In genomic region chr1:132749217-132749884, GRCm38 (mm10) we compare ENCODE assay signal across 28 mouse cellular contexts. TPM values are rescaled to one million over a fixed set of nuclear protein-coding genes. Genes with fewer than 3 reads are reported as not detected.
"Had no signal": no experiment of that assay in that cellular context is flagged by ENCODE, and none has a peak within 500 bp of the region (broad histone marks: within the 10 kb centered on the region; RNA-seq: fewer than 3 reads in every experiment).

No protein-coding gene starts in this region.

- H3K27me3 ChIP-seq: hindbrain, embryonic 12.5 days; kidney, embryonic 15.5 days; liver, embryonic 13.5 days had no signal

- DNase-seq: forebrain, postnatal 0 days; gastrocnemius, postnatal 14 days; gastrocnemius, postnatal 36 days; heart, adult 11 months; heart, adult 2 months; heart, postnatal 14 days; heart, postnatal 36 days; kidney, adult 11 months; kidney, adult 2 months; kidney, adult 9 months; kidney, postnatal 14 days; kidney, postnatal 36 days; liver; liver, embryonic 13.5 days had no signal

- H3K9me3 ChIP-seq: heart, embryonic 13.5 days; heart, embryonic 15.5 days; hindbrain, embryonic 12.5 days; kidney, embryonic 15.5 days; limb, embryonic 10.5 days; liver, embryonic 13.5 days; liver, embryonic 15.5 days had no signal

- H3K9ac ChIP-seq: forebrain, postnatal 0 days; heart, embryonic 13.5 days; heart, embryonic 15.5 days; hindbrain, embryonic 12.5 days; hindbrain, embryonic 14.5 days; kidney, embryonic 15.5 days; limb, embryonic 12.5 days; liver, embryonic 13.5 days; liver, embryonic 15.5 days had no signal

- H3K36me3 ChIP-seq: heart, embryonic 13.5 days; heart, embryonic 15.5 days; hindbrain, embryonic 12.5 days; kidney, embryonic 15.5 days; limb, embryonic 10.5 days; limb, embryonic 12.5 days; liver, embryonic 13.5 days; liver, embryonic 15.5 days had no signal

- ATAC-seq: forebrain, postnatal 0 days; hindbrain, postnatal 0 days; intestine, embryonic 16.5 days had no signal

- H3K4me2 ChIP-seq: heart, embryonic 11.5 days; heart, embryonic 13.5 days; heart, embryonic 15.5 days; hindbrain, embryonic 12.5 days; hindbrain, embryonic 14.5 days; kidney, embryonic 15.5 days; limb, embryonic 12.5 days; liver, embryonic 11.5 days; liver, embryonic 13.5 days; liver, embryonic 15.5 days had no signal

- H3K27ac ChIP-seq: heart, adult 2 months; heart, embryonic 13.5 days; heart, embryonic 15.5 days; hindbrain, embryonic 12.5 days; hindbrain, embryonic 14.5 days; hindbrain, postnatal 0 days; kidney, embryonic 15.5 days; kidney, postnatal 0 days; limb, embryonic 10.5 days; limb, embryonic 12.5 days; liver, embryonic 13.5 days; liver, embryonic 15.5 days had no signal

- H3K4me3 ChIP-seq: heart, adult 2 months; heart, embryonic 13.5 days; heart, embryonic 15.5 days; hindbrain, embryonic 12.5 days; kidney, embryonic 15.5 days; limb, embryonic 10.5 days; limb, embryonic 12.5 days; liver, embryonic 13.5 days; liver, embryonic 15.5 days had no signal

- H3K4me1 ChIP-seq: hindbrain, embryonic 12.5 days; kidney, embryonic 15.5 days; limb, embryonic 12.5 days; liver, embryonic 13.5 days; liver, embryonic 15.5 days had no signal

RNA-seq across cellular contexts. Expression of gene Nfasc, which starts 7.8 kb away (rescaled TPM):
- total RNA-seq: hematopoietic stem cell, adult 5-6 weeks had no signal
